Mouse (Mus musculus) cerebellum, adult 8-10 months (tissue): ENCODE data around the gene Haghl.
"Not testable (repeated sequence)": the region's sequence is repeated elsewhere in the genome, so short reads cannot be mapped to it uniquely, and the experiment has no call there.

Experiments used
- DNase-seq: peaks from one replicate; pipeline ENCODE4 v3.0.0; 2022

Haghl gene

DNA sequence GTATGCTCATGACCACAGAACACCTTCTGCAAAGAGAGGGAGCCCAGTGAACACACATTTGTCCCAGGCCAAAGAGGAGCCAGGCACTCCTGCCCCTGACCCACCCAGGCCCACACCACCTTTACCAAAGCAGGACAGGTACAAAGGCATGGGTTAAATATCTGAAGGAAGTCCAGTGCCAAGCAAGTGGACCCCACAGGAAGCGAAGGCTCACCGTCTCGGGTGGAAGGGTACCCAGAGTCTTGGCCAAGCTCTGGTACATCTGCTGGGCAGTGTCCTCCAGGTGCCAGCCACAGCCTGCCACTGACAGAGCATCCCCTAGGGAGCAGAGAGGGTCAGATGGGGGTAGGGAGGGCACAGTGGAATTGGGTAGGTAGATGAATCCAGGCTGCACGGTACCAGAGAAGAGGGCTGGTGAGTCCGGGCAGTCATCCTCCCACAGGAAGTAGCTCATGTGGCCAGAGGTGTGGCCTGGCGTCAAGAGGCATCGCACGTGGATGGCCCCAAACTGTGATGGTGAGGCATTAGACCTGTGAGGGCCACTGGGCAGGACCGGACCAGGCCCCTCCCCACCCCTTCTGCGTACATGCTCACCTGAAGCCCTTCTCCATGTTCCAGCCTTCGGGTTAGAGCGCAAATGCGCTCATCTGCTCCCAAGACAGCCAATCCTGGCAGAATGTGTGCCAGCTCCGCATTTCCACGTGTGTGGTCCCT is 1.5 kb downstream of the Haghl start:
- peak; percentile 37 for DNase-seq

DNA sequence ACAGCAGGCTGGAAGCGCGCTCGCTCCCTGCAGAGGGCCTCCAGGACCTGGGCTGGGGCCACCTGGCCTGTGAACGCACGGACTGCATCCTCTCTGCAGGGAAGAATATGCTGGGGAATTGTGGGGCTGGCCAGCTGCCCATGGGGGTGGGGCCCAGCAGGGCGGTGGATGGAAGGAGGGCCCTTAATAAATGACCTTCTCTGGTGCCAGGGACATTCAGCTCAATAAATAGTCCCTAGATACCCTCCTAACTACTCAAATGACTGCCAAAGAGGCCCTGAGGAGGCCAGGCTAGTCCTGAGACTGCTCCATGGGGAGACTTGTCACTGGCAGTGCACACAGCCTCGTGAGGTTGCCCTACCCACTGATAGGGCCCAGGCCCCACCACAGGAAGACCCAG is 2.4 kb downstream of the Haghl start:
- DNase-seq, result peak; percentile 53

DNA sequence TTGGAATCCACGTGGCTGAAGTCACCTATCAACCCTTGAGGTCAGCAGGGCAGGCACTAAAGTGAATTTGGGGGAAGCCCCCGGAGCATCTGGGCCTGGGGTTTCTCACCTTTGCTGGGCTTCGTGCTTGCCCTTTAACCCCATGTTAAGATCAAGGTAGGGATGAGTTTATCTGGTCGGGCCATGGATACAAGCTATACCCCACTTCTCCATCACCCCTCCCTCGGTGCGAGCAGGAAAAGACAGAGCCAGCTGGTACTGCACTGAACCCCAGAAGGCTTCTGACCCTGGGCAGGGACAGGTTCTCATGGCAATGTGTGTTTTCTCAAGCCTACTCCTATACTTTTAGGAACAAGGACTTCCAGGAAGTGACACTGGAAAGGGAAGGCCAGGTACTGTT is 4.1 kb downstream of the Haghl start:
- no peak for DNase-seq

DNA sequence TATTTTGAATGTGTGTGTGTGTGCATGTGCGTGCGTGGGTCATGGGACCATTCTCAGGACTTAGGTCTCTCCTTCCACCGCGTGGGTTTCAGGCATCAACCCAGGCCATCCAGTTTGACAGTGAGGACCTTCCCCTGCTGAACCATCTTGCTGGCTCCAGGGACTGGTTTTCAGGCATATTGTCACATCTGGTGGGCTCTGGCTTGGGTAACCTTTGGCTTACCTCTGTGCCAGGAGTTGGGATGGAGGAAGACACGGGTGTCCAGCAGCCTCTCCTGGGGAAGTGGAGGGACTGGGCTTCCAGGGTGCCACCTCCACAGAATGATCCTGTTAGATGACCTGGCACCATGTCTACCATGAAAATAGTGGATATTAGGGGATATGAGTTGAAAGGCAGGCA is 7.5 kb downstream of the Haghl start:
- DNase-seq, result no peak

DNA sequence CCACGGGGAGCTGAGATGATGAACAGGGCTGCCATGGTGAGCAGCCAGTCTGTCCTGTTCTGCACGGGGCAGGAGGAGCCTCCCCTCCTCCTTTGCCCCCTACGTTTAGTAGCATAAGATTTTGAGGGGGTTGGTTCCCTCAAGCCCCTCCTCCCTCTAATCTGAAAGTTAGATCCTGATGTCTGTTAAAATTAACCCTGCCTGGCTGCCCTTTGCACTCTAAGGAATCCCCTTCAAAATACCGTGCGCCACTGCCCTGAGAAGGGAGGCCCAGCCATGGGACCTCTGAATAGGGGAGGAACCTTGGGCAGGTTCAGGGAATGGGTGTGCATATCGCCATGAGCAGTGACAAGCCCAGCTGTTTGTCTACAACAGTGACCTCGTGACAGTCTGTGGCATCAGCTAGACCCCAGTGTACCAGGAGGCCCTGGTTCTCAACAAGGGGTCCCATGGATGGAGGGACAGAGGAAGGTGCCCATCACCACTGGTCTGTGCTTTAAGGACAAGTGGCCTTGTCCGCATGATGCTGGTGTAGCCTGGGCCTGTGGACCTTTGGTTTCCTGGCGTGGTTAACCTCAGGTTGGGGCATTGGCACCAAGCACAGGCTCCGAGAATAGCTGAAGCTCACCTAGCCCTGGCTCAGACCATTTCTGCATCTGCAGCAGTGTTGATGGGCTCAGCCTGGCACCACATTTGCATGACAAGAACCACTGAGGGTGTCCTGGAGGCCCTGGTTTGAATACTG is 10.0 kb downstream of the Haghl start:
- peak; percentile 14 for DNase-seq

DNA sequence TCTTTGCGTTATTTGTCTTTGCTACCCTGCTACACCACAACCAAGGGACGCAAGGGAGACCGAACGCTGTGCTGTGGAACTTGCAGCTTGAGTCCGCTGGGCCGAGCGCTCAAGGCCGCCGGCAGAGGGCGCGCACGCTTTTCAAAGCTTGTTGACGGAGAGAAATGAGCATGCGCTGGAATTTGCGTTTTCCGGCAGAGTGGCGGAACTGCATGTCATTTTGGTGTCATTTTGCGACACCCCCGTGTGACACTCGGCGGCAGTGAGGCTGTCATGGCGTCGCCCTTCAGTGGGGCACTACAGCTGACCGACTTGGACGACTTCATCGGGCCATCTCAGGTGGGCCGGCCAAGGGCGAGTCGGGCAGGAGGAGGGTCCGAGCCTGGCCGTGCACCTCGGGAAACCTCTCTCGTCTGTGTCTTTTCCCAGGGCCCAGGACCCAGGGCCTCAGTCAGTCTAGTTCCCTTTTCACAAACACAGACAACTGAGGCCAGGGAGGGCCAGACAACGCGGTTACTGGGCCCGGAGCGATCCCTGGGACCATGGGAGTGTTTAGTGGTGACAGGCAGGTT is 11.8 kb downstream of the Haghl start, which contains the start of gene Narfl:
Gene Narfl (plus strand): TSS at position 228 of the 572 bp plus-strand sequence.
- peak; percentile 99 for DNase-seq

DNA sequence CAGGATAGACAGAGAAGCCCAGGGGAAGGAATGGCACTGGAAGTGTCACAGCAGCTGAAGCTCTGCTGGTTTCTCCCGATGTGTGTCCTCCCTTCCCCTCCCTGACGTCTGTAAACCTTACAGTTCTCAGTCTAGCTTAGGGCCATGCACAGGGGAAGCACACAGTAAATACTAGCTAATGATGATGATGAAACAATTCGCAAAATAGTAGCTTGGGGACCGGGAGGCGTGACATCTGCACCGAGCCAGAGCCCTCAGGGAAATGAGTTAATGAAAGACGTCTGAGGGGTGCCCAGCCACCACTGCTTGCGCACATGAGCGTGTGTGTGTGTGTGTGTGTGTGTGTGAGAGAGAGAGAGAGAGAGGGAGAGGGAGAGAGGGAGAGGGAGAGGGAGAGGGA is 16.1 kb downstream of the Haghl start:
- DNase-seq, result no peak

DNA sequence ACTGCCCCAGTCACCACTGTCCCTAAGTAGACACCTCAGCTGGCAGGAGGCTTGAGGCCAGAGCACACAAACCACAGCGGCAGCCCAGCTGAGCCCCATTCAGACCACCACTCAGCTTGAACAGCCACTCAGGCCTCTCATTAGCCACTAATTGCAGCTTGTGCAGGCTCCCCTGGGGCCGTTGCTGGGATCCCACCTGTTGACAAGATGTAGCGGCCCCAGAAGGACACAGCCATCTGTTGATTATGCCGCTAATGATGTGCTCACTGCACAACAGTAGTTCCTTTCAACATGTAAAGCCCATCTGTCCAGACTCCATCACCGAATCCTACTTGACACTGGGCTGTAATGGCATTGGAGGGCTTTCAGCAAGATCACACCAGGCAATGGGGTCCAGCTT is 19.6 kb downstream of the Haghl start:
- no peak for DNase-seq

DNA sequence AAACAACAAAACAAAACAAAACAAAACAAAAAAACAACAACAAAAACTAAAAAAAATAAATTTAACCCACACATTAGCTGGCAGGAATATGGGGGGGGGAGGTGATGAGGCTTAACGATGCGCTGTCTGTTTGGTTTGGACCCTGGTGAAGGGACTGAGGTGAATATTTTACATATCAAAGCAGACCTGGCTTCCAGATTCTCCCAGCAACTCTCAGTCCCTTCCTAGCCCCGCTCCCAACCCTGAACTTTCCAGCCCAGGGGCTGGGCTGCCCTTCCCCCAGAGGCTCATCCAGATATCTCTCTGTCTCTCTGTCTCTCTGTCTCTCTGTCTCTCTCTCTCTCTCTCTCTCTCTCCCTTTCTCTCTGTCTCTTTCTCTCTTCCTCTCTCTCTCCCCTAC is 22.9 kb downstream of the Haghl start:
- no peak for DNase-seq

DNA sequence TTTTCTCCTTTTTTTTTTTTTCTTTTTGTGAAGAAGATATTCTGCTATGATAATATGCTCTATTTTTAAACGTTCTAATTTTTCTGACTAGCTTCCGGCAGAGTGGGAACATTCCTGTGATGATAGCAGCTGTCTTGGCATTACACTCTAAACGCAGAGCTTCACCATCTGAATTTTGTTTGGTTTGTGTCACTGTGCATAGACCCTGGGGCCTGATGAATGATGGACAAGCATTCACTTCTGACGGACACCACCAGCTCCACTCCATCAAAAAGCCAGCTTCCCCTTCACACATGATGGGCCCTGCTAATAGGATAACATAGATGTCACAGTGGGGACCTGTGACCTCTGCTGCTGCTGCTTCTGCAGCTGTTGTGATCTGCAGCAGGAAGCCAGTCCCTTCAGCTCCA is 23.9 kb downstream of the Haghl start:
- no peak for DNase-seq

DNA sequence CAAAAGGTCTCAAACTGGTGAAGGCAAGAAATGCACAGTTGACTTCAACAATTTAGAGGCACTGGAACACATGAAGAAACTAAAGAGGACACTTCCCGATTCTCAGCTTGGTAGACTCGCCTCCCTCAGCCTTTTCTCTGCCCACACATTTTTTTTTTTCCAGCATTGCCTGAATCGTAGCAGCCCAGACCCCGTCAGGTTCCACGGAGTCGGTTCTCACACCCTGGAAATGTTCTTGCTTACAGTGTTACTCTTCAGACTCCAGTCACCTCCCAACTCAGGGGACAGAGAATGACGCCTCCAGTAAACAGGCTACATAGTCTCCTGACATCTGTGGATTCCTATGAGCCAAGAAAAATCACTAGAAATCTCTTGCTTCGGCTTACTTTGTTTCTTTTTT is 25.3 kb downstream of the Haghl start:
- DNase-seq, result no peak

DNA sequence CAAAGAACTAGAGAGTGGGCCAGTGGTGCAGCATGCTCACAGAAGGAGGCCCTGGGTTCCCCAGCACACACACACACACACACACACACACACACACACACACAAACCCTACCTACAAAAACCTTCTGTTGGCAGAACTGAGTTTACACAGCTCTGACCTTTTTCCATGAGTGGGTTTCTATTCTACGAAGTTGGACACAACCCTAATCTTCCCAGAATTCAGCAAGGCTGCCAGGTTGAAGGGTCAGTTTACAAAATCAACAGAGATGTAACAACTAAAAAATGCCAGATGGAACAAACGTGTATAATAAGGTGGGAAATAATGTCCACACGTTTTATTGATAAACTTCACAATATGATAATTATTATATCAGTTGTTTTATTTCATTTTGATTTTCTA is 27.8 kb downstream of the Haghl start:
- DNase-seq, result no peak

DNA sequence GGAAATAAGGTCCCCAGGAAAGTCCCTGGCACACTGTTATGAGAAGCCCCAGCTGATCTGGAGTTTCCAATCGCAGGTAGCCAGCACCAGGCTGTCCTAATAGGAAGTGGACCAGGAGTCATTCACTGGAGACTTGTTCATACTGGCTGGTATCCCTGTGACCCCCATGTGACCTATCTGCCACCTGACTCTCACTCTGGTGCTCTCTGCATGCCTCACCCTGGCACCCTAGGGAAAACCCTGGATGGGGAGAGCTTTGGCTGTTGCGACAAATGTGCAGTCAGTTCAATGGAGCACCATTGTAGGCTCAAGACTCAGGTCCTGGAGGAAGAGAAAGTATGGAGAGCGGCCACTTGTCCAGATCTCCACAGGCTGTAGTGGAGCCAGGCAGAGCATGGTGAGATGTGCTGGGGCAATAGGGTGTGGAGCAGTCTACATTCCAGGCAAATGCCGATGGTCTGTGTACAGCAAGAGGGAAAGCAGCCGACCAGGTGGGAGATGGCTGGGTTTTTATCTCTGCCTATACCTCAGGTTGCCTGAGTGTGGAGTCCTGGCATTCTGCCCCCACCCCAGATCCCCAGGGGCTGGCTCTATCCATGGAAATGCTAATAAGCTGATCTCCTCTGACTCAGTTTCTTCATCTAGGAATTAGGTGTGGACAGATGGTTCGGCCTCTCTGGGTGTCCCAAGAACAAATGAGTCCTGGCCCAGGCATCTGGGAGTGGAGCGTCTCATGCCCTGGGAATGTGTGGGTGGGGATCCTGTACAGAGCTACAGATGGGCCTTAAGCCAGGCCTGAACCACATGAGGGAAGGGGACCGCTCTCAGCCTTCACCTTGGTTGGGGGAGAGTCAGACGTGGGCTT is 28.9 kb downstream of the Haghl start:
- no peak for DNase-seq

DNA sequence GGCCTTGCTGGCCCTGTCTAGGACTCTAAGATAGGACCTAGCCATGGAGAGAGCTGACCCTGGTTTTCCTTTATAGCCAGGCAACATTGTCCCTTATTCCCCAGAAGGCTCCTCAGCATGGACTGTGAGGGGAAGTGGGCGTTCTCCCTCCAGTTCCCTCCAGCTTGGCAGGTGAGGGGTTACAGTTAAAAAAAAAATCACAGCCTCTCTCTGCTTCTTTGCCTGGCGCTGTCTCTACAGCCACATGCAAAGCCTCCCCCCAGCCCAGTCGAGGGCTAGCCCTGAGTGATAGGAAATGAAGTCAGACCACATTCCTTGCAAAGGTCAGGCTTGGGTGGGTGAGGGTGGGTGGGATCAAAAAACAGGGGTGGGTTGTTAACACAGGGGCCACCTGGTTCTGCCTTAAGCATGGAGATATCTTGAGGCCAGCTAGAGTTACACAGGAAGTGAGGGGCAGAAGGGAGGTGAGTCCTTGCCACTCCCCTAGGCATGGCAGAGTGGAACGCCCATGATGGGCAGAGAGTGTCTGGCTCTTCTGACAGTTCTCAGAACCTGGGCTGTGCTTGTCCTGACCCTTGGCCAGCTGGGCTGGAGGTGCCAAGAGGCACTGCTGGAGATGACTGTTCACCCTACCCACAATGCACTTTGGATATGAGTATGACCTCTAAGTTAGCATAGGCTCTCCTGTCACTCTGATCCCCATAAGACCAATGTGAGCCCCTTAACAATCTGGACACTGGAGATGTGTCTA is 29.7 kb downstream of the Haghl start:
- no peak for DNase-seq

DNA sequence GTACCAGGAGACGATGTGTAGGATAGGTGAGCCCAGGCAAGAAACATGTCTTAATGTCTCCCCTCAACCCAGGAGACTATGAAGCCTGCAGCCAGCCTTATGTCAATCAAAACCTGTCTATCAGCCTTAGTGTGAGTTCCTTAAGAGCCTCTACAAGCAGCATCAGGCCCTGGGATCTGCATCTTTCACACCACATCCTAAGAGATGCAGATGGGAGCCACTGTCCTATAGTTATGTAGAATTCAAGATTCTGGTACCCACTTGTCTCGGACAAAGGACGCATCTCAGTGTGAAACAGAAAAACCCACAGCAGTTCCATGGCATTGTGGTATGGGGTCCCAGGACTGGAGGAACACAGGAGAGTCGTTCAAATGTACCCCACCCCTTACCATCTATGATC is 30.4 kb downstream of the Haghl start:
- DNase-seq, result no peak

DNA sequence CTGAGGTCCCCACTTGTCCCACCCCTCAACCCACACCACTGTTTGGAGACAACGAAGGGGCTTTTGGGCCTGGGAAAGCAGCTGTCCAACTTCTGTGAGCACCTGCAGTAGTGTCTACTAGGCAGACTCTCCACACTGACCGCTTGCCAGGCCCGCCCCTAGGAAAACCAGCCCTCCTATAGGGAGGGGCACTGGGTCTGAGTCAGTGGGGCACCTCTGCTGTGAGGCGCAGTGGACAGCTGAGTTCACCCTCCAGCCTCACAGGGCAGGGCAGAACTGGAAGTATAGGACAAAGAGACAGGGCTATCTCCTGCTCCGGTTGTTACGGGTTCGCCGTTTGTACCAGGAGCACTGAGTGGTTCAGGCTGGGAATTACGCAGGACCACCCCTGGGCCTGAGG is 31.2 kb downstream of the Haghl start, which contains the start of gene Msln:
Gene Msln (minus strand): TSS at position 138 of the 400 bp plus-strand sequence.
- no peak for DNase-seq

DNA sequence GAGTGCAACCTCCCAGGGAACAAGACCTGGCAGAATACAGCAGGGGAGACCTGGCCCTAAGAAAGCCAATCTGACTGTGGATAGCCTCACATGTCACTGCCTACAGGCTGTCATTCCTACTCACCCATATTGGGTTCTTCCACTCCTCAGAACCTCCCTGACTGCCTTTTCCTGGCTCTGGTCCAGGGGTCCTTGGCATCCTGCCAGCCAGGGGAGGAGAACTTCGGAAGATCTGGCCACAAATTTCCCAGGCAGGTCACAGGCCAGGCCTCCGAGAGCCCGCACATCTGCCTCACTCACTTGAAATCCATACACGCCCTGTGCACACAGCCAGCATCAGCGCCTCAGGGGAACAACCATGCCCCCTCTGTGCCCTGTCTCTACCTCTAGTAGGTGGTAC is 34.0 kb downstream of the Haghl start:
- no peak for DNase-seq

DNA sequence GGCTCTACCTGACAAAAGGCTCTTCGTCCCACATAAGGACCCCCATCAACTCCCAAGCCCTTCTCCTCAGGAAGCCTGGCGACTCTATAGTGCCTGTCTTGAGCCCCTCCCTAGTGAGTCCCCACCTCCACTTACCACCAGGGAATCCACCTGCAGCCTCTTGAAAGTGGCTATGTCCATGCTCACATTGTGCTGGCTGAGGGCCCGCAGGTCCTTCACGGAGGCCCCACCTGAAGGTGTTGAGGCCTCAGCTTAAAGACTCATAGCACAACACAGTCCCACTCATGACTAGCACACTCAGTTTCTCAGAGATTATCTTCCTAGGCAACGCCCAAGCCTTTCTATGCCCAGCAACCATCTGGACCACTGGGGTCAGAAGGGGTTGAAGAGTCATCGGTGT is 36.2 kb downstream of the Haghl start:
- DNase-seq, result no peak

DNA sequence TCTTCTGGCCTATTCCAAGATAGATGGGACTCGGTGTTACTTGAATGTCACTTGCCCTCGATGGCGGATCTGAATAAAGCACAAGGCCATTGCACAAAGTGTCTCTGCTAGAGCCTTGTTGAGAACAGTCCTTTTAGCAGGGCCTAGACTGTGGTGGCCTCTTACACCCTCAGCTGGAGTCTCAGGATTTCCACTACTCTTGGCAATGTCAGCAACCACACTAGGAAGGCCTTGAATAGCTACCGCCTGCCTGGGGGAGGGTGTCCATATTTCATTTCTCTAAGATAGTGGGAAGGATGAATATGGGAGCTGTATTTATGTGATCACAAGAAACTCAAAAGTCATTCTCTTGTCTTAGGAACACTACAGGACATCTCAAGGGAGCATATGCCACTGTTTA is 37.2 kb downstream of the Haghl start:
- no peak for DNase-seq

DNA sequence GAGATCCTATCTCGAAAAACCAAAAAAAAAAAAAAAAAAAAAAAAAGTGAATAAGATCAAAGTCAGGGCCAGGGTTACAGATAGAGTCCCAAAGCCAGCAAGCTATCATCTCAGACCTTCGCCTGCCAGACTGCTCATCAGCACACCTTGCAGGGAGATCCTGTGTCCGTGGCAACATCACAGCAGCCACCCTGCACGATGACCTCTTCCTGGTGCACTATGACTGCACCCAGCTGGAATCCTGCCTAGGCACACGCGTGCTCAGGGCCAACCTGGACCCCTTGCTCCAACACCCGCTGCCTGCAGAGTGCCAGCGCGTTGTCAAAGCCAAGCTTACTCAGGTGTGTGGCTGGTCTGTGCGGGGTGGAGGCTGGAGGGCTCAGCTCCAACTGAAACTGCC is 41.2 kb downstream of the Haghl start:
- no peak for DNase-seq

DNA sequence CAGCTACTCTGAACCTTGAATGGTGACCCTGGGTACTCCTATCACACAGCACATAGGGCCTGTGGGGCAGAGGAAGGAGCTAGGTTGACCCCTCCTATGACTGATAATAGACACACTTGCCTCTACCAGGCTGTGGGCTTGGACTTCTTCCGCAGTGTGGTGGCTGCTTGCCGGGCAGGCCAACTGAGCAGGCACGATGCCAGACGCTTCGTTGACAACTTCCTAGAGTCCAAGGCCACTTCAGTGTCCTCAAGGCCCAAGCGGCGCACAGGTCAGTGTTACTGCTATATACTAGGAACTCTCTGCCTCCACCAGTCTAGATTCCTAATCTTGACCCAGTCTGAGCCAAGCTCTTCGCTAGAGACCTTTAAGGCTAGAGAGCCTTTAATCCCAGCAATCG is 41.6 kb downstream of the Haghl start:
- no peak for DNase-seq

DNA sequence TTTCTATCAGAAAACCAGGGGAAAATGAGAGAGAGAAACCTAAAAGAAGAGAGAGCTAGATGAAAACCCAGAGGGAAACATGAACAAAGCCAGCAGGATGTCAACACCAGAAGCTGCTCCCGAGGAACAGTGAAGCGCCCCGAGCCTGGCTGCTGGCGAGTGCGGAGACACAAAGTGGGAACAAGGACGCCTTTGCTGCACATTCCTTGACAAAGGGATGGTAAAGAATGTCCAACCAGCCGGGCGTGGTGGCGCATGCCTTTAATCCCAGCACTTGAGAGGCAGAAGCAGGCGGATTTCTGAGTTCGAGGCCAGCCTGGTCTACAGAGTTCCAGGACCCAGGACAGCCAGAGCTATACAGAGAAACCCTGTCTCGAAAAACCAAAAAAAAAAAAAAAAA is 44.0 kb downstream of the Haghl start:
- not testable (repeated sequence) for DNase-seq
